In genomic region chr9:15023049-15023448, GRCm38 (mm10) we compare ENCODE assay signal across 22 mouse cellular contexts. TPM values are rescaled to one million over a fixed set of nuclear protein-coding genes. Genes with fewer than 3 reads are reported as not detected.
DNase-seq lines count a peak whose midpoint lies in the region; ATAC-seq and TF ChIP-seq lines count a peak whose summit lies in the region.
"Had no signal": no experiment of that assay in that cellular context is flagged by ENCODE, and none has a peak within 500 bp of the region (broad histone marks: within the 10 kb centered on the region; RNA-seq: fewer than 3 reads in every experiment).

No protein-coding gene starts in this region.

- H3K27ac ChIP-seq in neural tube, embryonic 13.5 days (replicated peaks), result no peak overlapping the region
- H3K27ac ChIP-seq in MEL (ENCODE audit: control insufficient read depth, low read depth, low read length), result no peak overlapping the region
- H3K27ac ChIP-seq in intestine, embryonic 15.5 days, result no peak overlapping the region
- H3K27ac ChIP-seq in lung, postnatal 0 days (ENCODE audit: low read length), result no peak overlapping the region
- H3K27ac ChIP-seq: embryonic facial prominence, embryonic 12.5 days; heart, embryonic 10.5 days; hindbrain, embryonic 13.5 days; hindbrain, postnatal 0 days had no signal

- no peak for TF ChIP-seq RAD21 in MEL (IDR thresholded peaks at IDR 0.05; ENCODE audit: low read depth, low read length)

- no peak overlapping the region for H3K4me3 ChIP-seq in neural tube, embryonic 13.5 days
- H3K4me3 ChIP-seq in MEL (ENCODE audit: control insufficient read depth in 1 of 2, insufficient read depth in 1 of 2, low read depth in 2 of 2, low read length in 2 of 2), result no peak overlapping the region
- no peak overlapping the region for H3K4me3 ChIP-seq in intestine, embryonic 15.5 days (replicated peaks)
- no peak overlapping the region for H3K4me3 ChIP-seq in lung, postnatal 0 days (ENCODE audit: low read depth, low read length)
- H3K4me3 ChIP-seq: embryonic facial prominence, embryonic 12.5 days; heart, embryonic 10.5 days; hindbrain, embryonic 13.5 days had no signal

- no peak for TF ChIP-seq POLR2A in MEL (IDR thresholded peaks at IDR 0.05; ENCODE audit: control insufficient read depth in 1 of 2, insufficient read depth in 1 of 2, low read depth in 1 of 2, low read length in 2 of 2, poor library complexity in 1 of 2)

- DNase-seq in neural tube, embryonic 10.5 days (ENCODE audit: extremely low spot score, low spot score), result no peak
- DNase-seq in MEL (ENCODE audit: low read depth, low spot score), result no peak
- DNase-seq in lung, postnatal 0 days (ENCODE audit: low spot score), result no peak
- DNase-seq in layer of hippocampus, postnatal 36 days, result no peak
- no peak for DNase-seq in layer of hippocampus, adult 9-11 months
- DNase-seq: adrenal gland, adult 2 months; adrenal gland, postnatal 36 days; cerebellum, adult 2 months; cerebellum, postnatal 10 days; embryo, embryonic 11 days; gastrocnemius, postnatal 10 days; heart, adult 18-20 months; heart, postnatal 14 days; kidney, adult 11 months had no signal

- H3K27me3 ChIP-seq in neural tube, embryonic 13.5 days, result no peaks in the 10 kb centered on the region
- H3K27me3 ChIP-seq in MEL (ENCODE audit: control insufficient read depth in 1 of 2, insufficient read depth in 2 of 2, low read length in 2 of 2), result no peaks in the 10 kb centered on the region
- H3K27me3 ChIP-seq in intestine, embryonic 15.5 days (replicated peaks), result no peaks in the 10 kb centered on the region
- no peaks in the 10 kb centered on the region for H3K27me3 ChIP-seq in lung, postnatal 0 days (replicated peaks; ENCODE audit: insufficient read depth, low read length)
- H3K27me3 ChIP-seq: embryonic facial prominence, embryonic 12.5 days; hindbrain, embryonic 13.5 days had no signal

- 91% methylated on average over 1 of the region's 1 CpGs for WGBS in neural tube, embryonic 13.5 days
- 96% methylated on average over 1 of the region's 1 CpGs for WGBS in intestine, embryonic 15.5 days
- 95% methylated on average over 1 of the region's 1 CpGs for WGBS in lung, postnatal 0 days

- no peak; a peak in 1 of 4 replicates for TF ChIP-seq EP300 in MEL (IDR thresholded peaks at IDR 0.05; ENCODE audit: low read depth in 1 of 2, low read length in 2 of 2)
- TF ChIP-seq EP300 in lung, postnatal 0 days (IDR thresholded peaks at IDR 0.05), result no peak

- no peaks in the 10 kb centered on the region for H3K4me1 ChIP-seq in neural tube, embryonic 13.5 days (replicated peaks)
- peaks cover 0 to 5% of the 10 kb centered on the region in 2 experiments; a peak in 1 of 4 replicates for H3K4me1 ChIP-seq in MEL (ENCODE audit: control insufficient read depth in 1 of 2, insufficient read depth in 2 of 2, low read length in 2 of 2)
- no peaks in the 10 kb centered on the region for H3K4me1 ChIP-seq in intestine, embryonic 15.5 days (replicated peaks)
- no peaks in the 10 kb centered on the region for H3K4me1 ChIP-seq in lung, postnatal 0 days (ENCODE audit: insufficient read depth, low read depth, low read length)
- H3K4me1 ChIP-seq: embryonic facial prominence, embryonic 12.5 days; hindbrain, embryonic 13.5 days had no signal

- no peak for TF ChIP-seq CTCF in MEL (IDR thresholded peaks at IDR 0.05 in 2 of 3, conservative IDR thresholded peaks at IDR 0.05 in 1 of 3; ENCODE audit: control insufficient read depth in 1 of 3, insufficient read depth in 1 of 3, low read depth in 2 of 3, low read length in 3 of 3, poor library complexity in 1 of 3, severe bottlenecking in 1 of 3)
- no peak for TF ChIP-seq CTCF in lung, postnatal 0 days (IDR thresholded peaks at IDR 0.05)

- H3K4me2 ChIP-seq in neural tube, embryonic 13.5 days, result no peak overlapping the region
- H3K4me2 ChIP-seq in intestine, embryonic 15.5 days (replicated peaks), result no peak overlapping the region
- no peak overlapping the region for H3K4me2 ChIP-seq in lung, postnatal 0 days (replicated peaks; ENCODE audit: low read depth, low read length)
- H3K4me2 ChIP-seq: embryonic facial prominence, embryonic 12.5 days; hindbrain, embryonic 13.5 days had no signal

- H3K9me3 ChIP-seq in neural tube, embryonic 13.5 days, result no peaks in the 10 kb centered on the region
- no peaks in the 10 kb centered on the region for H3K9me3 ChIP-seq in MEL (replicated peaks; ENCODE audit: insufficient read depth, low read length)
- H3K9me3 ChIP-seq in intestine, embryonic 15.5 days, result no peaks in the 10 kb centered on the region
- no peaks in the 10 kb centered on the region for H3K9me3 ChIP-seq in lung, postnatal 0 days (ENCODE audit: low read length)
- H3K9me3 ChIP-seq: embryonic facial prominence, embryonic 12.5 days; G1E; heart, embryonic 10.5 days; hindbrain, embryonic 13.5 days had no signal

- H3K9ac ChIP-seq in neural tube, embryonic 13.5 days, result no peak overlapping the region
- H3K9ac ChIP-seq in MEL (ENCODE audit: control insufficient read depth, low read depth, low read length, poor library complexity, severe bottlenecking), result no peak overlapping the region
- H3K9ac ChIP-seq in intestine, embryonic 15.5 days, result no peak overlapping the region
- H3K9ac ChIP-seq in lung, postnatal 0 days (replicated peaks; ENCODE audit: low read depth), result no peak overlapping the region
- H3K9ac ChIP-seq: embryonic facial prominence, embryonic 12.5 days; hindbrain, embryonic 13.5 days had no signal

- ATAC-seq in neural tube, embryonic 13.5 days (ENCODE audit: low read depth), result 0 out of 2 replicates have a peak, but pooled peaks have one; percentile 45
- ATAC-seq in intestine, embryonic 15.5 days, result 0 out of 2 replicates have a peak, but pooled peaks have one; percentile 31
- no peak for ATAC-seq in lung, postnatal 0 days
- ATAC-seq: forebrain, embryonic 16.5 days; hindbrain, postnatal 0 days had no signal

- H3K36me3 ChIP-seq in neural tube, embryonic 13.5 days, result peaks cover 51% of the 10 kb centered on the region
- no peaks in the 10 kb centered on the region; a peak in 1 of 4 replicates for H3K36me3 ChIP-seq in MEL (ENCODE audit: control insufficient read depth in 1 of 2, insufficient read depth in 2 of 2, low read length in 2 of 2)
- H3K36me3 ChIP-seq in intestine, embryonic 15.5 days, result no peaks in the 10 kb centered on the region
- H3K36me3 ChIP-seq in lung, postnatal 0 days (ENCODE audit: insufficient read depth, low read length), result no peaks in the 10 kb centered on the region
- H3K36me3 ChIP-seq: G1E had no signal

- no peaks in the 10 kb centered on the region for H3K79me2 ChIP-seq in MEL (ENCODE audit: control insufficient read depth, insufficient read depth, low read length, poor library complexity)

TF ChIP-seq in MEL, 35 proteins besides CTCF, POLR2A, EP300 and RAD21:
- TF ChIP-seq ETS1 (IDR thresholded peaks at IDR 0.05; ENCODE audit: low read depth, low read length) (no peak), ZMIZ1 (IDR thresholded peaks at IDR 0.05; ENCODE audit: low read depth, low read length) (0 out of 2 replicates have a peak, but pooled peaks have one; percentile 28), TBP (IDR thresholded peaks at IDR 0.05; ENCODE audit: low read depth, low read length) (no peak)
TF ChIP-seq in MEL: peak in this region for 1.

RNA-seq across cellular contexts. Expression of gene Panx1, which starts 22.2 kb away (rescaled TPM):
- polyA plus RNA-seq in neural tube, embryonic 13.5 days (2015; fragmentation: Nextera tagmentation; extraction: Ambion mirVana), result 139 and 157 TPM in 2 replicates
- 10.6 and 12.5 TPM in 2 replicates for total RNA-seq in MEL (2012; rRNA removed)
- 10 to 100 TPM in 1 of 2 experiments, not detected in 1; 20.3 TPM for polyA plus RNA-seq in MEL (2012; ENCODE audit: insufficient read depth in 1 of 2, insufficient read length in 2 of 2, low read depth in 1 of 2, low replicate concordance in 2 of 2, missing spikeins in 1 of 2)
- polyA plus RNA-seq in intestine, embryonic 15.5 days (2015; fragmentation: Nextera tagmentation; extraction: Ambion mirVana), result 39.9 and 44.4 TPM in 2 replicates
- polyA plus RNA-seq in lung, postnatal 0 days (2015; fragmentation: Nextera tagmentation; extraction: Ambion mirVana), result 19.7 and 20.0 TPM in 2 replicates
- total RNA-seq in layer of hippocampus, postnatal 36 days (2021), result 10 to 100 TPM; 26.8 to 27.5 TPM
- polyA plus RNA-seq: G1E had no signal
